Mouse (Mus musculus) lung, postnatal 0 days (tissue): ENCODE data around the gene Ar.

Experiments
- CTCF ChIP-seq: IDR thresholded peaks from 2 replicates; pipeline ENCODE4 v1.5.1; 2016; ENCODE audit warnings: antibody characterized with exemption, mild to moderate bottlenecking
- EP300 ChIP-seq: IDR thresholded peaks from 2 replicates; pipeline ENCODE4 v1.6.1; 2016; ENCODE audit warnings: antibody characterized with exemption, mild to moderate bottlenecking, control low read depth

DNA sequence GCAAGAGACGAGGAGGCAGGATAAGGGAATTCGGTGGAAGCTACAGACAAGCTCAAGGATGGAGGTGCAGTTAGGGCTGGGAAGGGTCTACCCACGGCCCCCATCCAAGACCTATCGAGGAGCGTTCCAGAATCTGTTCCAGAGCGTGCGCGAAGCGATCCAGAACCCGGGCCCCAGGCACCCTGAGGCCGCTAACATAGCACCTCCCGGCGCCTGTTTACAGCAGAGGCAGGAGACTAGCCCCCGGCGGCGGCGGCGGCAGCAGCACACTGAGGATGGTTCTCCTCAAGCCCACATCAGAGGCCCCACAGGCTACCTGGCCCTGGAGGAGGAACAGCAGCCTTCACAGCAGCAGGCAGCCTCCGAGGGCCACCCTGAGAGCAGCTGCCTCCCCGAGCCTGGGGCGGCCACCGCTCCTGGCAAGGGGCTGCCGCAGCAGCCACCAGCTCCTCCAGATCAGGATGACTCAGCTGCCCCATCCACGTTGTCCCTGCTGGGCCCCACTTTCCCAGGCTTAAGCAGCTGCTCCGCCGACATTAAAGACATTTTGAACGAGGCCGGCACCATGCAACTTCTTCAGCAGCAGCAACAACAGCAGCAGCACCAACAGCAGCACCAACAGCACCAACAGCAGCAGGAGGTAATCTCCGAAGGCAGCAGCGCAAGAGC, 1.3 kb downstream of the Ar start:
- TF ChIP-seq CTCF, result no peak
- no peak for TF ChIP-seq EP300
